Mouse (Mus musculus) CD4-positive, CD25-positive, alpha-beta regulatory T cell, adult 4 months (primary cell): ENCODE results near the gene Fam92b. TPM values are rescaled to one million over a fixed set of nuclear protein-coding genes. Genes with fewer than 3 reads are reported as not detected.

Experiments used
- ATAC-seq: one replicate; pipeline ENCODE4 v1.8.0; 2017
- polyA plus RNA-seq, 2 experiments: library from polyadenylated mRNA; unstranded; fragments of 100-300 nt; shearing (Covaris generic); gene quantifications; one replicate each; pipeline ENCODE4 v1.2.1; 2017

The Fam92b gene
- not detected for polyA plus RNA-seq

DNA sequence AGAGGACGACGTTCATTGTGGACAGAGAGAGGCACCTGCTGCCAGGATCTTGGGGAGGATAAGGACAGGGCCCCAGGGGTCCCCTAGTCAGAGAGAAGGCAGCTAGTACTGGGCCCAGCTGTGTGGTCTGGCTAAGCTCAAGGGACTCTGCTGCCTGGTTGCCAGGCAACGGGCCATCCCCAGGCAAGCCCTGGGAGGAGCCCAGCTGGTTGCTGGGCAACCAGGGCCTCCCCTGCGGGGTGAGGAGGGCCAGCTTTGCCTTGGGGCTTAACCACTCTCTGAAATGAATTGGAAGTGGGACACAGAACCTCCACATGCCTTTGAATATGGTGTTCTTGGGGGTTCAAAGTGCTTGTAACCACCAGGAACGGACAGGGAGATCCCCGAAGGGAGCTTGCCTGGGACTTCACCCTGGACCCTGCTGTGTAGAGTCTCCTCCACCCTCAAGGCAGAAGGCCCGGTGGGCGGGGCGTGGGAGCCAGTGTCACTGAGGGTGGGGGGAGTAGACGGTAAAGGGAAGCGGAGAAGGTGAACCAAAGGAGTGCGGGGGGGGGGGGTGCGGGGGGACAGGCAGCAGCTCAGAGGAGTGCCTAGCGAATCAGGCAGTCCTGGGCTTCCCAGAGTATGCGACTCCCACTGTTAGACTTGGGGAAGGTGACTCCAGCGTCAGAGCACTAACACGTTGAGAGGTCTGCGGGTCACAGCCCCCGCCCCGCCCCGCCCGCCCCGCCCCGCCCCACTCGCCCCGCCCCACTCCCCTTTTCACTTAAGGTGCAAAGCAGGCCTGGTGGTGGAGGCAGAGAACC is at the start of gene Fam92b:
Fam92b (minus strand) TSS at position 149 of the 806 bp plus-strand sequence.
- no peak for ATAC-seq

DNA sequence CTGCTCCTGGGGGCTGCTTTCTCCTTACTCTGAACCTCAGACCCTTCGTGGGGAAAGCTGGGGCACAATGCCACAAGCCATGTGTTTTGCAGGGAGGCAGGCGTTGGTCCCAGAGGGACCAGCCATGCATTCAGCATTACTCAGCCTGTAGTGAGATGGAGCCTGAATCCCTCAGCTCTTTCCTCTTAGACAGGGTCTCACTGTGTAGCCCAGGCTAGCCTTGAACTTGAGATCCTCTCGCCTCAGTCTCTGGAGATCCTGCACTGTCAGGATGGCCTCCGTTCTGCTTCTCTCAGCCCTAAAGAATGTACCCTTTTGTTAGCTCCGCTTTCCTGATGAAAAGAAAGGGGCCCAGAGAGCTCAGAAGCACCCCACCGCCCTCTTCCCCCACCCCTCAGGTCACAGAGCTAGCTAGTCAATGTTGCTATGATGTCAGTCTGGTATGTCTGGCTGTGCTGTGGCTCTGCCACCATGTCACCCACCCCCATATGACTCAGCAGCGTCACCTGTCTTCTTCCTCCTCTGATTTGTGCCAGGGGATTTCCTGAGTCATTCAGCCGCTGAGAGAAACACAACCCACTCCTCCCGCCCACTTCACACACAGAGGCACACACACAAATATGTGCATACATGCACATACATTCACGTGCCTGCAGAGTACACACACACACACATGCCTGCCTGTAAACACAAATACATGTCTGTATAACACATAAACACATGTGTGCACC is 48.3 kb upstream of the Fam92b start:
- ATAC-seq, result peak; percentile 72

DNA sequence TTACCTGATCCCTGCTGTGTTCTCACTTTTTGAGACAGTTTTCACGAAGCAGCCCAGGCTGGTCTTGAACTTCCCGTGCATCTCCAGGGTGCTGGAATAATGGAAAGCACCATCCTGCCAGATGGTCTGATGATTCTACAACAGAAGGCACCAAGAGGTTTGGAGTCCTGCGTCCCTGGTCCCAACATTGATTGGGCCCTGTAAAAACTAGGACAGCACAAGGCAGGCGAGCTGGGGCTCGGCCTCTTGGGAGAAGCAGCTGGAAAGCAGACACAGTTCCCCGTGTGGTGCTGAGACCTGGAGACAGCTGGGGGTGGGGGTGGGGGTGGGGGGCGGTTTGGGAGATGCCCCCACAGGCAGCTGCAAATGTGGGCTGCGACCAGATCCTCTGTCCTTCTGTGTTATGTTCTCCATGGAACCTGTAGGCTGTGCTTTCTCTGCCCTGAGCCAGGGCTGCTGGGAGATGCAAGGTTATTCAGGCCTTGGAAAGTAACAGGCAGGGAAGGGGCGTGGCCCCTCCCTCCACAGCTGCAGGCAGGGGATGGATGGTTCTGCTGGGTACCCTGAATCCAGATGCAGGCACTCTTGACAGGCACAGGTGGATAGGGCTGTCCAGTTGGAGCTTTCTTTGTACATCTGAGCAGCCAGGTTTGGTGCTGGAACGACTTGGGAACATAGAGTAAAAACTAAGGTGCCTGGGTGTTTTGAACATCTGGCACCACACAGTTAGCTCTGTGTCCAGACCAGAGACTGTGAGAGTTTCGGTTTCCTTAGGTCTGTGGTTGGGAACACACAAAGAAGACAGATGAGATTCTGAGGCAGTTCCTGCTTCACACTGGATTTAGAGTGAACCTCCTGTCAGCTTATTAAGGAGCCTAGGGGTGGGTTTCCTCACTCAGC is 47.5 kb upstream of the Fam92b start:
- peak; percentile 17 for ATAC-seq

DNA sequence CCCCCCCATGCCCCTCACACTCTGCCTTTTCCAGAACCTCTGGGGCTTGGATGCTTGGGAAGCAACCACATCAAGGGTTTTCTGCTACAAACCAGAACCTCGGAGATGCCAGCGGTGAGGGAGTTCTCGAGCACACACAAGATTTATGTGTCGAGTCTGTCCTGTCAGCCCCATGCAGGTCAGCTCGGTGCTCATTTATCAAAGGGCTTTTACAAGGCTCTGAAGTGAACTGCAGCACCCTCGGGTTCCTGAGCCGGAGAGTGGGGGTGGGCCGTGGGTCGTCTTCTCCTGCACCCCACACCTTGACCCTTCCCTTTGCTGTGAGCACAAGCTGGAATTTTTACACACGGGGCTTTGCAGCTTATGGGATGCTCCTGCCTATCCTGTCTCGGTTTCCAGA is 45.3 kb upstream of the Fam92b start:
- no peak for ATAC-seq

DNA sequence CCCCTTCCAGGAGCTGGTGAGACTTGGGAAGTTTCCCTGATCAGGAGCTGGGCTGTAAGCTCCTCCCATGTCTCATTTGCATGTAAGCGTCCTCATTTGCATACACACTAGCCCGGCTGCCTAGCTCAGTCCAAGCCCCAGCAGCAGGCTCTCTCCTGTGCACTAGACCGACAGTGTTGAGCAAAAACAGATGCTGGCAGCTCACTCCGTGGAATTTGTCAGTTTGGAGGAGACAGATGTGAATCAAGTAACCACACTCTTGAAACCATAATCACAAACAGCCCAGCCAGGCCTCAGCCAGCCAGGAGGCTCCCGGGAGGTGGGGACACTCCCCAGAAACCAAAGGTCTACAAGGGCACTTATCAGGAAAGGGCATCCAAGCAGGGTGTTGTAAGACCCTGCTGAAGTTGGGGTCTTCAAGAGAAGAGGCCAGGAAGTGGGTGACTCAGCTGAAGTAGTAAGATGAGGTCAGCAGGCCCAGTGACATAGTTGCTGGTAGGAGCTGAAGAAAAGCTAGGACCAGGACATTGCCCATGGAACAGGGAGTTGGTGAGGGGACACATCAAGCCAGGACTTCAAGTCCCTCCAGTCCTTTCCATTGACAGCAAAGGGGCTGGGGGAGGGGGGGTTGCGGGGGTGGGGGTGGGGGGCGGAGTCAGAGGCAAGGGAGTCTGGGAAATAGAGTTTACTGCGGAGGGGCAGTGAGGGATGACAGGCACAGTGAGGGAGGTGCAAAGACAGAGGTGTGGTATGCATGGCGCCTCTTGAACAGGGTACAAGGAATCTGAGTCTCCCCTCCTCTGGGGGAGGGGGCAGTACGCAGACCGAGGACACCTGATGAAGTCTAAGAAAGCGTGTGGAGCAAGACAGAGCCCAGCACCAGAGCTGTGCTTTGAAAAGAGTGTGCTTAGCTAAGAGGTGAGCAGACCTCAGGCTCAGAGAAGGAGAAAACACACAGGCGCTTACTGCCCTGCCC is 39.9 kb upstream of the Fam92b start:
- no peak for ATAC-seq

DNA sequence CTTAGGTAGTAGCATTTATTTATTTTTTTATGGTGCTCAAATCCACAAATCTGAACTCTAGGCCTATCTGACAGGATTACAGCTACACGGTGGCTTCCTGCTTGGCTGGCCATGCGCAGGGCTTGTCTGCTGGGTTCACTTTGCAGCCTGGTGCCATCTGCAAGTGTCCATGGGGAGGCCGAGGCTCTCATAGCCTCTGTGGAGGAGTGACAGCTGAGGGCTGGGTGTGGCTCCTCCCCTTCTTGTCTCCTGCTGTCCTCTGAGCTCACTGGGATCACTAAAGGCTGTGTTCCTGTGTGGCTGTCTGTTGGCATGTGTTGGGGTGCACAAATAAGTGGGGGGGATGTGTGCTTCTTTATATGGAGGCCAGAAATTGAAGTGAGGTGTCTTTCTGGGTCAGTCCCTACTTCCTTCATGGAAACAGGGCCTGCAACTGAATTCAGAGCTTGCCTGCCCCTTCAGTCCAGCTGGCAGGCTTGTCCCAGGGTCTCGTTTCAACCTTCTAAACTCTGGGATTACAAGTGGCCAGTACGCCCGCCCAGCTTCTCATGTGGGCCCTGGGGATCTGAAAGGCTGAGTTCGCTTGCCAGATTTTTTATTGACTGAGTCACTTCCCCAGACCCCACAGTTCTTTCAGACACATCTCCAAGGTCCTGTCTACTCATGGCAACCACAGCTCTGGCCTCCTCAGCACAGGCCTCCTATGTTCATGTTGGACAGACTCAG is 38.3 kb upstream of the Fam92b start:
- ATAC-seq, result no peak

DNA sequence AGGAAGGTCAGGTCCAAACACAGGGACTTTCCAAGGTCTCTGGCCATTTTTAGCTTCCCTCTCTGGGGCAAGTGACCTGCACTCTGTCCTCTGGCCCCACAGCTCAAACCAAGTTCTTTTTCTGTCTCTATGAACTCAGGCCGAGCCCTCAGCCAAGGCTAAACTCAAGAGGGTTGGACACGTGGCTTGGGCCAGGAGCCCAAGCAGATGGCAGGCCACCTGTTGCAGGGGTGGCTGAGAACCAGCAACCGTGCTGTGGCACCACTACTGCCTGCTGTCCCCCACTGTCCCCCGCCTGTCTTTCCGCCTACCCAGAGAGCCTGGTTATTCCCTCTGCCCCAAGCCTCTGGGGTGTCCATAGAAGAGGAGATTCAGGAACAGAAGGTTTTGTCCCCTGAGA is 36.7 kb upstream of the Fam92b start:
- ATAC-seq, result no peak

DNA sequence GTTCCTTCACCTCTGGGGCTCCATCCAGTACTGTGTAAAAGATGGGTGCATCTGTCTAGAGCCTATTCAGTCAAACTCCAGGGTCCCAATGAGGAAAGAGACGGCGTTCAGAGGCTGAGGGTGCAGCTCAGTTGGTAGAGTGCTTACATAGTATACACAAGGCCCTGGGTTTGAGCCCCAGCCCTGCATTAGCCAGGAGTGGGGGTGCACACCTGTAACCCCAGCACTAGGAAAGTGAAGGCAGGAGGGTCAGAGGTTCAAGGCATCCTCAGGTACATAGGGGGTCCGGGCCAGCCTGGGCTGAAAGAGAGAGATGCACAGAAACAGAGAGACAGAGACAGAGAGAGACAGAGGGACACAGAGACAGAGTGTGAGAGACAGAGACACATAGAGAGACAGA is 36.0 kb upstream of the Fam92b start:
- ATAC-seq, result no peak

DNA sequence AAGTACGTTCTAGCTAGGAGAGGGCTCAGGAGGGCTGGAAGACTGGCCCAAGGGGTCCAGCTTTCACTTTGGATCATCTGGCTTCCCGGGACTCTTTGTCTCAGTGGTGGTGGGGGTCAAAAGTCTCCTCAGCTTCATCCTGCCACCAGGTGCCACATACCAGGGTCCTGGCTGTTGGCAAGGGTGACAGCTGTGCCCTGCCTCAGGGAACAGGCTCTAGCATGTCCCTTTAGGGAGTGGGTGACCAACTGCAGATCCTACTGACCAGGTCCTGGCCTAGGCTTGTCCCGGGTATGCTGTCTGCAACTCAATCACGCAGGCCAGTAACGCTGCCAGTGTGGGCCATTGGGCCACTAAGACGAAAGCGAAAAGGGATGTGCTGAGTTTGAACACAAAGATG is 35.3 kb upstream of the Fam92b start:
- no peak for ATAC-seq

DNA sequence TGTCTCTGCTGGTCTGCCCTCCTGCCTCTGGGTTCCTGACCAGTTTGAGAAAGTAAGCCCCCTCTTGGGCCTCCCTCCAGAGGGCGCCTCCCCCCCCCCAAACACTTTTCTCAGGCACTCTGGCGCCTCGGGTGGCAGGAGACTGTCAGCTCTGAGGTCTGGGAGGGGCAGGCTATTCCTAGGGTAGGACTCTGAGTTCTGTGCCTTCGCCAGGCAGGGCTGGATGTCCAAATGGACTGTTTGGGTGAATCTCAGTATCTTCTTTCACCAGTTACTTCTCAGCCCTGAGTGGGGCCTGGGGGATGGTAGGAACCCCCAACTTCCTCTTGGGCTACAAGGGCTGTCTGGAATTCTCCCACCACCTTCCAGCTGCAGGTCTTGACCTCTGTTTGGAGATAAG is 34.1 kb upstream of the Fam92b start:
- ATAC-seq, result no peak

DNA sequence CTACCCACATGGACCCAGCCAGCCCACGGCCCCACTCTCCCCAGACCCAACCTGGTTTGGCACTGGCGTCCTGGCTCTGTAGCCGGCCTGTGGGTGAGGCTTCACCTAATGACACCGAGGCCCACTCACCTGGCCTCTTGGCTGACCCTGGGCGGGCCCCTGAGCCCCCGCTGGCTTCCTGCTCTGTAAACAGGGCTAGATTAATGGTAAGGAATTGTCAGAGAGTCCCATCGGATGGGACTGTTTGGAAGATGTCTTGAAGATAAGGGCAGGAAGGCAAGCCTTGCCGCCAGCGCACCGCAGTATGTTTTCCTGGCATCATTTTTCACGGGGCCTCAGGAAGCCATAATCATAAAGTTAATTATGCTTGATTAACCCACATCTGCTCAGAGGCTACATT is 30.8 kb upstream of the Fam92b start:
- no peak for ATAC-seq

DNA sequence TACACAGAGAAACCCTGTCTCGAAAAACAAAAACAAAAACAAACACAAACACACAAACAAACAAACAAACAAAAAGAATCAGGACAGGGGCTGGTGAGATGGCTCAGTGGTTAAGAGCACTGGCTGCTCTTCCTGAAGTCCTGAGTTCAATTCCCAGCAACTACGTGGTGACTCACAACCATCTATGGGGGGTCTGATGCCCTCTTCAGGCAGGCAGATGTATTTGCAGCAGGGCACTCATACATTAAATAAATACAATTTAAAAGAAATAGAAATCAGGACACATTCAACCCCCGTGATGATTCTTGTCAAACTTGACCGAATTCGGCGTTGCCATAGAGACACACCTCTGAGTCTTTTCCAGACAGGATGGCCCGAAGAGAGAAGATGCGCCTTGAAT is 30.1 kb upstream of the Fam92b start:
- ATAC-seq, result no peak

DNA sequence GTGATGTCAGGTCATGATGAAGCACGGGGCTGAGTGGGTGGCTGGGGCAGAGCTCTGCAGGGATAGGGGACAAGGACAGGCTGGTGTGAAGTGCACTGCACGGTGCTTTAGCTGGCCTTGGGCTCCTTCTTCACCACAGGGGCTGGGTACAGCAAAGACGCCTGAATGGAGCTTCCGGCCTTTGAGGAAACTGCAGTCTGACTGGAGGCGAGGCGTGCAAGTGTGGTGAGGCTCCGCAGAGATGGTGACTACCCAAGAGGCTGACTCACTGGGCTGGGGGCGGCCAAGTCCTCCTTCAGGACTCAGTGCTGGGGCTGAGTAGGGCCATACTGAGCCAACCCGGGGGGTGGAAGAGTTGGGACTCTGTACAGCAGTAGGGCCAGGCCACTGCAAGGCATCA is 28.6 kb upstream of the Fam92b start:
- ATAC-seq, result no peak

DNA sequence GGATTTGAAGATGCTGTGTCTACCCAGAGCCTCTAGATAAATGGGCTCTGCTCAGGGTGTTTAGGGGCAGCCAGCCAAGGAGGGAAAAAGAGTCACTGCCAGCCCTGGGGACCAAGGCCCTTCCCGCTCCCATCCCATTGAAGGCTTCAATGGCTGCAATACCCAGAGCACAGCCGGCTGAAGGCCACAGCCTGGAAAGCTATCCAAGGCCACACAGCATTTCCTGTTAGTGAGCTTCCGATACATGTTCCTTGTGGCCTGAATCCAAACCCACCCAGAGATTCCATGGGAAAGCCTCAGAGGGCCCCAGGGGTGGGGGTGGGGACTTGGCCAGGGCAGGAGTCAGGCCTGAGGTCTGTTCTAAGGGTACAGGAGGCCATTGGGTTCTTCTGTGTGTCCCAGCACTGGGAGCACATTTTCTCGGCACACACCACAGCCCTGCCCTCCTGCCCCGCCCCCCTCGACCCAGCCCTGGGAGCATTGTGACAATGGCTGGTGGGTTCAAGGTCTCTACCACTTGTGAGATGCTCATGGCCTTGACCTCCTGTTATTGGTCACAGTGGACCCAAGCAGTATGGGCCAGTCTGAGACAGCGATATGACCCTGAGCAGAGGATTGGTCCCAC is 27.6 kb upstream of the Fam92b start:
- ATAC-seq, result no peak

DNA sequence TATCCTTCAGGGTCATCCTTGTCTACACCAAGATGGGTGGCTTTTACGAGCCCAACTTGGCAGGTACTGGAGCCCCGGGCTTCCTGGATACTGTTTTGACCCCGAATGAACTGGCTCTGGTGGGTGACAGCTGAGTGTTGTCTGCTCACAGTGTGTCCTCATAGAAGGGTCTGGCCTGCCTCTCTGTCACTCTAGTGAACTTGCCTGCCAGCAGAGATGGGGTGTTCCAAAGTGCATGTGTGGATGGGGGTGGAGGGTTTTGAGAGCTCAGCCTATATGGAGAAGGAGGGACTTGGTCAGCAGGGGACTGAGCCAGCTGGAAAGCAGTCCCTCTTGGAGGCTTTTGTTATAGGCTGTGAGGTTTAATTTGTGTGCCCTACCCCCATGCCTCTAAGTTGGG is 25.3 kb upstream of the Fam92b start:
- ATAC-seq, result no peak

DNA sequence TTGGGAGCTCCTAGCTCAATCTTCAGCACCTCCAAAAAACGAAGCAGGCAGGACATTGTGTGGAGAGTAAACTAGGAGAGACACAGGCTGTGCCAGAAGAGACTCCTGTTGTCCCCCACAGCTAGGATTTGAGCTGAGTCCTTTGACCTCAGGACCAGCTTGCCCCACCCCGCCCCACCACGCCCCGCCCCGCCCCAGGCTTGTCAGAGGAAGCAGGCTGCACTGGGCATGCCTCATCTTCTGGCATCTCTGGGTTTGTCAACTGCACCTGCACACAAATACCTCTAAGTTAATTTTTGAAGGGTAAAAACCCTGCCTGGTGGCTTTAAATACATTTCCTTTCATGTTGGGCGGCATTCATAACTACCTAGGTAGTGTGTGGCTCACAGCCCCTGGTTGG is 24.1 kb upstream of the Fam92b start:
- no peak for ATAC-seq

DNA sequence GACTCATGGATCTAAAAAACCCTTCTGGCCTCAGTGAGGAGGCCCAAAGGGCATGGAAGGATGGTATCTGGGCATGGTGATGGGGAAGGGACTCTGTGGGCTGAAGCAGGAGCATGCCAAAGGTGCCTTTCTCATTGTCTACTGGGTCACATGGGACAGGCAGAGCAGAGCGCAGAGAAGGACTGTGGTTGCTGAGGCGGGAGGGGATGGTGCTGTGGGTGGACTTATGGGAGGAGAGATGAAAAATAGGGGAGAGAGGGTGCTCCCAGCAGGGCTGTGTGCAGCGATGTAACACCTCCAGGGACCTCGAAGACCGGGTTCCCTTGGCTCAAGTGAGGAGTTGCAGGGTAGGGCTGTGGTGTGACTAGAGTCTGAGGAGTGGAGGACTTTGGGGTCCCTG is 14.9 kb upstream of the Fam92b start:
- ATAC-seq, result no peak

DNA sequence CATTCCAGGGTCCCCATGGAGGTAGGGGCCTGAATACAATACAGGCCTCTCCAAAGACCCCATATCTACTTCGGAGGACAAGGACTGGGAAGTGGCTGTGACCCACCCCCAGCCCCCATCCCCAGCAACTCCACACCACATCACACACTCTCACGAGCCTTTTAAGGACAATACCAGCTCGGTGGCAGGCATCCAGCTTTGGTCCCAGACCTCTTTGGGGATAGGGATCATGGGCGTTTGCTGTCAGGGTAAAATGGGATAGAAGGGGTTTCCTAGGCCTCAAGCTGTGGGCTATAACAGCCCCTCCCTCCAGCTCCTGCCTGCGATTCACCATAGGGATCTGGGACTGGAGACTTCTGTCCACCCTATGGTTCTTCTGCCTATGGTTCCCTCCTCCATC is 14.4 kb upstream of the Fam92b start:
- ATAC-seq, result no peak

DNA sequence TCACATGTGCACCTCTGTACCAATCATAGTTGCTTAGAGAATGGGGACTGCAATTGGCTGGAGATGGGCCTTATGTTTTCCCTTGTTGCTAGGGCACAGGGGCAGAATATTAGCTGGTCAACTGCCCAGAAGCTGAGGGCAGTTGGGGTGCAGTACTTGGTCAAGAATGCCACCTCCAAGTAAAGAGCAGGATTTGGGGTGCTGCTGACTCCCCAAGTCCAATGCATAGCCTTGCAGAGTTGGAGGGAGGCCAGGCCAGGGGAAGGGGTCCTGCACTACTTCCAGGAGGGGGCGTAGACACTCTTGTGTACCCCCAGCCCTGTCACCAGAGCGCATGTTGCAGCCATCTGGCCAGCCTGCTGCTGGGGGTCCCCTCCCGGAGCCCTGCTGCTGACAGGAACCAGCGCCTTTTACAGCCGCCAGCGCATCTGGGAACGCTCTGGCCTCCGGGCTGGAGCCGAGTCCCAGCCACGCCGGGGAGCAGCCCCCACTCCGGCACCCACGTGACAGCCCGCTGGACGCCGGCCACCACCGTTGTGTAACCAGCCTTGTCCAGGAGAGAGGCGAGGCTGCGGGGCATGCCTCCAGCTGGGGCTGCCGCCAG is 13.6 kb upstream of the Fam92b start:
- no peak for ATAC-seq

DNA sequence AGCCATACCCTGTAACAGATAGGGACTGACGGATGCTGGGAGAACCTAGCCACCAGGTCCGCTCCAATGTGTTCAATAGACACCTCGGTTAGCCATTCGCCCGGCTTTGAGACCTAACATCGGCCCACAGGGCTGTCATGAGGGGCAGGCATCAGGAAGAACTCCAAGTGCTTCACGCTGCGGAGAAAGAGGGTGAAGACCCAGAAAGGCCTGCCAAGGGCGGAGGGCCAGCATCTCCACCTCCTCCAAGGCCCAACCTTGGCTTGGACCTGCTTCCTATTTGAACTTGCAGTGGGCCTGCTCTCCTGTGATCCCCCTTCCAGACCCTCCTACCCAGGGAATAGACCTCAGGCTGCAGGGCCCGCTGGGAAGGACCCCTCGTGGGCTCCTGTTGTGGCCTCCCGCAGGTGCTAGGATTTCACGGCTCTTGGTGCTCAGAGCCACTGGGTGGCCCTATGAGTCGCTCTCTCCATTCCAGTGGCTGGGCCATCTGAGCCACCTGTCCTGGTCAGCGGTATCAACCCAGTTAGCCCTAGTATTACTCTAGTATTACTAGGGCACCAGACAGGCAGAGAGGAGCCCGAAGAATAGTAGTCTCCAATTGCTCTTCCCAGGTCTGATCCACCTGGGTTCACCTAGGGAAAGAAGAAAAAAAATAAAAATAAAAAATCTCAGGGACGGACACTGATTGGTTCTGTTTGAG is 13.0 kb upstream of the Fam92b start:
- no peak for ATAC-seq
